Mouse (Mus musculus) forebrain, embryonic 15.5 days (tissue): Measurements from ENCODE around the gene Rusc1. TPM values are rescaled to one million over a fixed set of nuclear protein-coding genes. Genes with fewer than 3 reads are reported as not detected.

Source experiments
- ATAC-seq: fragments of 200-750 bp; cut with Nextera tagmentation; replicated peaks from 2 replicates; pipeline ENCODE4 v1.8.0; 2017; ENCODE audit warnings: mild to moderate bottlenecking, moderate TSS enrichment, moderate library complexity
- H3K27ac ChIP-seq: fragments of 300-500 bp; sonication (generic); replicated peaks from 2 replicates; pipeline ENCODE4 v1.5.1; 2015; ENCODE audit warnings: mild to moderate bottlenecking, inconsistent platforms
- H3K27me3 ChIP-seq: fragments of 300-500 bp; sonication (generic); 2 replicates; pipeline ENCODE4 v1.6.1; 2015; ENCODE audit warnings: inconsistent platforms
- H3K36me3 ChIP-seq: fragments of 300-500 bp; sonication (generic); 2 replicates; pipeline ENCODE4 v1.6.1; 2015; ENCODE audit warnings: mild to moderate bottlenecking, inconsistent platforms
- H3K4me1 ChIP-seq: fragments of 300-500 bp; sonication (generic); 2 replicates; pipeline ENCODE4 v1.6.1; 2015; ENCODE audit warnings: inconsistent platforms
- H3K4me2 ChIP-seq: fragments of 300-500 bp; sonication (generic); replicated peaks from 2 replicates; pipeline ENCODE4 v1.6.1; 2015; ENCODE audit warnings: mild to moderate bottlenecking, inconsistent platforms
- H3K4me3 ChIP-seq: fragments of 300-500 bp; sonication (generic); 2 replicates; pipeline ENCODE4 v1.5.1; 2015; ENCODE audit warnings: mild to moderate bottlenecking, inconsistent platforms
- H3K9ac ChIP-seq: fragments of 300-500 bp; sonication (generic); replicated peaks from 2 replicates; pipeline ENCODE4 v1.6.1; 2015; ENCODE audit warnings: mild to moderate bottlenecking, inconsistent platforms
- H3K9me3 ChIP-seq: fragments of 300-500 bp; sonication (generic); 2 replicates; pipeline ENCODE4 v1.6.1; 2016; ENCODE audit warnings: inconsistent platforms
- WGBS: fragments of 180-500 bp; shearing (Covaris S2); methylation state at CpG from one replicate; pipeline ENCODE4 v1.1.7; 2015; ENCODE audit warnings: mixed read lengths; 5-methylcytosine and 5-hydroxymethylcytosine counted together
- polyA plus RNA-seq: library from polyadenylated mRNA; unstranded; fragments of >200 nt; fragmentation: Nextera tagmentation; extraction: Ambion mirVana; gene quantifications from 2 replicates; pipeline ENCODE4 v1.2.1, GENCODE M21; 2015

Rusc1 gene
- polyA plus RNA-seq, 1 experiment from 2014 or later, result 76.2 TPM

DNA sequence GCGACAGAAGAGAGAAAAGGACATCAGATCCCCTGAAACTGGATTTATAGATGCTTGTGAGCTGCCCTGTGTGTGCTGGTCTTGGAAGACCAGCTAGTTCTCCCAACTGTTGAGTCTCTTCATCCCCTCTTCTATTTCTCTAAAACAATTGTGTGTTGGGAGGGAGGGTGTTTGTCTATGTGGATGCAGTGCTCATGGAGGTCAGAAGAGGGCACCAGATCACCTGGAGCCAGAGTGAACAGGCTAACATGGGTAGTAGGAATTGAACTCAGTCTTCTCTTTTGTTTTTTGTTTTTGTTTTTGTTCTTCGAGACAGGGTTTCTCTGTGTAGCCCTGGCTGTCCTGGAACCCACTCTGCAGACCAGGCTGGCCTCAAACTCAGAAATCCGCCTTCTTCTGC, 34.3 kb downstream of the Rusc1 start:
- 80% methylated on average over 3 of the region's 3 CpGs for WGBS
- Histone ChIP-seq H3K9me3 (no peaks in the 10 kb centered on the region), H3K4me2 (no peak overlapping the region), H3K27ac (no peak overlapping the region), H3K36me3 (peaks cover 87% of the 10 kb centered on the region), H3K4me3 (no peak overlapping the region), H3K4me1 (no peaks in the 10 kb centered on the region), H3K9ac (no peak overlapping the region), H3K27me3 (no peaks in the 10 kb centered on the region)
- ATAC-seq, result no peak

DNA sequence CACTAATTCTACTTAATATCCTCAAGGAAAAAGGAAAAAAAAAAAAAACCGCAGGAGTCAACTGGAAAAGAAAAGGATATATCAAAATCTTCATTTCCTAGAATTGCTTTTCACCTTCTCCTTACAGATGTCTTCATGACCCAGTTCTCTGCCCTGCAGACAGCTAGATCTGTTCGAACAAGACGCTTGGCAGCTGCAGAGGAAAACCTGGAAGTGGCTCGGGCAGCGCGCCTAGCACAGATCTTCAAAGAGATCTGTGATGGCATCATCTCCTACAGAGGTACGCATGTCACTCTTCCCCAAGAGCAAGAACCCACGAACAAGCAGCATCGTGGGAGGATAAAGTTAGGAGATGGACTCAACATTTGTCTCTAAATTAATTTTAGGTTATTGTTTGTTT, 34.8 kb downstream of the Rusc1 start:
- H3K4me2 ChIP-seq, result no peak overlapping the region
- H3K27ac ChIP-seq, result no peak overlapping the region
- WGBS, result 97% methylated on average over 9 of the region's 9 CpGs
- no peaks in the 10 kb centered on the region for H3K9me3 ChIP-seq
- no peaks in the 10 kb centered on the region for H3K4me1 ChIP-seq
- peaks cover 86% of the 10 kb centered on the region for H3K36me3 ChIP-seq
- H3K9ac ChIP-seq, result no peak overlapping the region
- no peaks in the 10 kb centered on the region for H3K27me3 ChIP-seq
- ATAC-seq, result no peak
- H3K4me3 ChIP-seq, result no peak overlapping the region

DNA sequence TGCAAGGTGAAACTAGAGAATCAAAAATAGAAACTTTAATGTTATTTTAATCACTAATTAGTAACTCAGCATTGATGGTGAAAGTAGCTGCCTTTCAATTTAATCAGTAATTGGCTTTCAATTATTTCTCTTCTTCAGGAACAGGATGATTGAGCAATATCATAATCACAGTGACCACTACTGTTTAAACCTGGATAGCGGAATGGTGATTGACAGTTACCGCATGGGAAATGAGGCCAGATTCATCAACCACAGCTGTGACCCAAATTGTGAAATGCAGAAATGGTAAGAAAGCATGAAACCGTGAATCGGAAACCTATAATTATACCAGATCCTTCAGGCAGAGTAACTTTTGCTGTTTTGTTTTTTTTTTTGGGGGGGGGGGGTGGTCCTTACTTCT, 49.8 kb downstream of the Rusc1 start:
- H3K9me3 ChIP-seq, result no peaks in the 10 kb centered on the region
- H3K4me3 ChIP-seq, result no peak overlapping the region
- H3K36me3 ChIP-seq, result peaks cover 69% of the 10 kb centered on the region
- no peaks in the 10 kb centered on the region for H3K27me3 ChIP-seq
- H3K27ac ChIP-seq, result no peak overlapping the region
- H3K4me2 ChIP-seq, result no peak overlapping the region
- H3K4me1 ChIP-seq, result no peaks in the 10 kb centered on the region
- H3K9ac ChIP-seq, result no peak overlapping the region
- no peak for ATAC-seq
- WGBS, result 78% methylated on average over 4 of the region's 4 CpGs

Other genes starting within 250 kb of the Rusc1 start
- gene Msto1, start 179.3 kb downstream of the Rusc1 start, polyA plus RNA-seq, result 42.2 and 45.2 TPM in 2 replicates
- 23.5 and 23.7 TPM in 2 replicates for gene Ash1l, start 142.7 kb downstream of the Rusc1 start, polyA plus RNA-seq
- 163 and 167 TPM in 2 replicates for gene Dap3, start 142.1 kb downstream of the Rusc1 start, polyA plus RNA-seq
- gene Gm43738, start 7.8 kb upstream of the Rusc1 start, polyA plus RNA-seq, result not detected in 2 replicates
- 364 and 375 TPM in 2 replicates for gene Fdps, start 8.6 kb upstream of the Rusc1 start, polyA plus RNA-seq
- 0.06 and 0.10 TPM in 2 replicates for gene Pklr, start 42.8 kb upstream of the Rusc1 start, polyA plus RNA-seq
- 30.1 and 34.3 TPM in 2 replicates for gene Hcn3, start 66.9 kb upstream of the Rusc1 start, polyA plus RNA-seq
- 26.5 and 26.9 TPM in 2 replicates for gene Clk2, start 71.5 kb upstream of the Rusc1 start, polyA plus RNA-seq
- 116 and 120 TPM in 2 replicates for gene Scamp3, start 84.2 kb upstream of the Rusc1 start, polyA plus RNA-seq
- 22.3 and 24.6 TPM in 2 replicates for gene Fam189b, start 89.8 kb upstream of the Rusc1 start, polyA plus RNA-seq
- 39.2 and 42.7 TPM in 2 replicates for gene Gba, start 109.6 kb upstream of the Rusc1 start, polyA plus RNA-seq
- 67.0 and 68.3 TPM in 2 replicates for gene Thbs3, start 121.9 kb upstream of the Rusc1 start, polyA plus RNA-seq
- gene Mtx1, start 133.8 kb upstream of the Rusc1 start, polyA plus RNA-seq, result 172 and 175 TPM in 2 replicates
- gene Muc1, start 135.7 kb upstream of the Rusc1 start, polyA plus RNA-seq, result 1.1 and 1.8 TPM in 2 replicates
- 192 and 205 TPM in 2 replicates for gene Krtcap2, start 152.7 kb upstream of the Rusc1 start, polyA plus RNA-seq
- gene Trim46, start 153.0 kb upstream of the Rusc1 start, polyA plus RNA-seq, result 57.7 and 58.7 TPM in 2 replicates
- 76.5 and 89.6 TPM in 2 replicates for gene Dpm3, start 166.0 kb upstream of the Rusc1 start, polyA plus RNA-seq
- gene Slc50a1, start 177.3 kb upstream of the Rusc1 start, polyA plus RNA-seq, result 35.4 and 40.6 TPM in 2 replicates
- gene Efna1, start 187.8 kb upstream of the Rusc1 start, polyA plus RNA-seq, result 9.2 and 9.9 TPM in 2 replicates
- gene Efna3, start 229.7 kb upstream of the Rusc1 start, polyA plus RNA-seq, result 41.0 and 42.5 TPM in 2 replicates
- 14.4 and 15.7 TPM in 2 replicates for gene Efna4, start 244.7 kb upstream of the Rusc1 start, polyA plus RNA-seq